Mouse (Mus musculus): ENCODE results near the gene Acvrl1.
A peak's percentile ranks its signal among the peaks of the same experiment; 100 is the strongest.

Gene Acvrl1

DNA sequence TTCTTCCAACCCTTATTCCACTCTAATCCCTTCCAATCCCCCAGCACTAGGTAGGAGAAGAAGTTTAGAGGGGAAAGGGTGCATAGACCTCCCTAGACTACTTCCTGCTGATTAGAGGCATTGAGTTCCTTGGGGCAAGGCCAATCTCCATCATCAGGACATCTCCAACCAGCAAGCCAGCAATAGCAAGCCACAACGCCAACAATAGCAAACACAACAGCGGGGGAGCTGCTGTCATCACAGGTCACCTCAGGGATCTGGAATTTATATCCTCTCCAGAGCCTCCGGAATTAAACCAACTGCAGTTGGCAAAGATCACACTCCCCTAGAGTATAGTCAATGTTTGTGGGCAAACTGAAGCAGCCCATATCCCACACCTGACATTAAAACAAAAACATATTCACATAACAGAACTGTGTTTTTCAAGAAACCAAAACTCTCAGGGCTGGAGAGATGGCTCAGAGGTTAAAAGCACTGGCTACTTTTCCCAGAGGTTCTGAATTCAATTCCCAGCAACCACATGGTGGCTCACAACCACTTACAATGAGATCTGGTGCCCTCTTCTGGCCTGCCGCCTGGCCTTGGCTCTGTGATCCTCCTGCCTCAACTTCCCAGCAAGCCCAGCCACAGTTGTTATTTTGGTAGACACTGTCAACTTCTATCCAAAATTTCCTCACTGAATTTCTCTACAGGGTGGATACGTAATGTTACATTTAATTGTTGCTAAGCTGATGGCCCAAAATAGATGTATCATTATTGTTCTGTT lies 20.2 kb upstream of the Acvrl1 start:
- no peak for DNase-seq (ENCODE audit: low read depth, low spot score)

DNA sequence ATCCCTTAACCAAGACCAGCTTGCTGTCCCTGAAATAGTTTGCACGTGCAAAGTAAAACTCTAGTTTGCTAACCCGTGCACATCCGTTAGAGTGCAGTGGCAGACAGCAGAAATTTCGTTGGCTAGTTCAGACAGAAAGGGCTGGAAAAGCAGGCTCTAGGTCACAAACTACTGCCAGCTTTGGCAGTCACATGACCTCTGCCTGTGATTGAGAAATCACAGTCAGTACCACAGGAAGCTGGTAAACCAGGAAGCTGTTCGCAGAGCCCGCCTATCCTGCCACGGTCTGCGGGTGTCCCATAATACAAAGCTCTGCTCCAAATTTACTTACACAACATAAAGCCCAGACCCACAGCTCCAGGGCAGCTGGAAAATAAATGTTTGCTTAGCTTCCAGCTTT lies 15.1 kb upstream of the Acvrl1 start:
- peak; percentile 73 for DNase-seq (ENCODE audit: low read depth, low spot score)

DNA sequence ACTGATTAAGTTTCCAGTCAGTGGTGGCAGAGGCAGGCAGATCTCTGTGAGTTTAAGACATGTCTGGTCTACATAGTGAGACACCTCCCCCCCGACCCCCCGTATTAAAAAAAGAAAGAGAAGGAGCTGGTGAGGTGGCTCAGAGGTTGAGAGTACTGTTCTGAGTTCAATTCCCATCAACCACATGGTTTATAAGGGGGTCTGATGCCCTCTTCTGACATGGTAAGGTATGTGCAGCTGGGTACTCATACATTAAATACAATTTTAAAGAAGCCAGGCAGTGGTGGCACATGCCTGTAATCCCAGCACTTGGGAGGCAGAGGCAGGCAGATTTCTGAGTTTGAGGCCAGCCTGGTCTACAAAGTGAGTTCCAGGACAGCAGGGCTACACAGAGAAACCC lies 14.5 kb upstream of the Acvrl1 start:
- DNase-seq (ENCODE audit: low read depth, low spot score) = peak; percentile 40

DNA sequence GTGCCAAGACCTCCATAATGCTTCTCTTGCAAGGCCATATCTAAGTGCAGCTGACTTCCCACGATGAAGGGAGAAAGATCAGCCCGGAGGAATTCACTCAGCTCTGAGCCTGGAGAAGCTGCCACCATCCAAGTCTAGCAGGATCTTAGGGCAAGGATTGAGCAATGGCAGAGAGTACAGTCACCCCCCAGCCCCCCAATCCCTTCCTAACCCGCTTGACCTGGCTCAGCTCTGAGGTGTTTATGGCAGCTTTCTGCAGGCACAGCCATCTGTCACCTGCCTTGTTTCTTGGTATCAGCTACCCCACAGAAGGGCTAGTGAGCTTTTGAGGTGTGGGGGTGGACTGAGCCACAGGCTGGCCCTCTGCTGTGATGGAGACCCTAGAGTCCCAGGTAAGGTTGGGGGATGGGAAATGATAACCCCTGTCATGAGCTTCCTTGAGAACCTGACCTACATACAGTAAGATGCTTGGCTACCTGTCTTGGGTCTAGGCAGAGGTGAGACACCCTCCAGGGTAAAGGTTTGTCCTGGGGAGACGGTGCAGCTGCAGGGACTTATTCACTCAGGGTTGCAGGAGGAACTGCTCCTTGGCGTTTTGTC lies 12.7 kb upstream of the Acvrl1 start, which contains the start of gene Ankrd33:
Gene Ankrd33, plus strand, starts transcription at position 245 of the 600 bp plus-strand sequence.
- DNase-seq (ENCODE audit: low read depth, low spot score) = no peak

- peak; percentile 46 for DNase-seq (ENCODE audit: low read depth, low spot score)
Observed at GRCm38 (mm10) chr15:101118399-101119125, 9.8 kb upstream of the Acvrl1 start.

DNA sequence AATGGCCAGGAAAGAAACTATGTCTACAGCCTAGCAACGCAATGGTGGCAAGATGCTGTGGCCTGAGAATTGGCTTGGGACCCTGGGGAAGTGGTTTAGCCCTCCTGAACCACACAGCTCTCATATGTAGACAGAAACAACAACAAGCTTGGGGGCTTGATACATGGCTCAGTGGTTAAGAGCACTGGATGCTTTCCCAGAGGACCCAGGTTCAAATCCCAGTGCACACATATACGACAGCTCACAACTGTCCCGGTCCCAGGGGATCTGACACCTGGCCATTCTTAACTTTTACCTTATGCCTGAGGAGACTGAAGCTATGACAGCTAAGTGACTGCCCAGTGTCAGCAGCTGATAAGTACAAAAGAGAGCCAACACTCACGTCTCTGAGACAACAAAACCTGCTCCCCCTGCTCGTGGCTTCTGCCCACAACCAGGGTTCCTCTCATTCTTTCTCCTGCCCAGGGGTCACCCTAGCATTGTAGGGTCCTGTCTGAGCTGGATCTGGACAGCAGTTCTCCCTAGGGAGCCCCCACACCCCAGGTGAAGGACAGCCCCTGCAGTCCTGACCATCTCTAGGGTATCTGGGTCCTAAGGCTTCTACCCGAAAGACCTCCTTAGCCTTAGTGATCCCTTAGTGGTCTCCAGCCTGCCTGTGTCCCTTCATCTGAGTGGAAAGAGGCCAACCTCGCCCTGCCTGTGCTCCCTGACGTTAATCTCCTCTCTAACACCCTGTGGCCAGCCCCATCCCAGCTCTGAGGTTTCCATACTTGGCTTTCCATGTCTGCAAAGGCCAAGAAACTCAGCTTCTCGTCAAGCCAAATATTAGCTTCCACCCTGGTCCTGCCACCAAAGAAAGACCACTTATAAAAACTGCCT lies 6.7 kb upstream of the Acvrl1 start:
- no peak for DNase-seq (ENCODE audit: low read depth, low spot score)

DNA sequence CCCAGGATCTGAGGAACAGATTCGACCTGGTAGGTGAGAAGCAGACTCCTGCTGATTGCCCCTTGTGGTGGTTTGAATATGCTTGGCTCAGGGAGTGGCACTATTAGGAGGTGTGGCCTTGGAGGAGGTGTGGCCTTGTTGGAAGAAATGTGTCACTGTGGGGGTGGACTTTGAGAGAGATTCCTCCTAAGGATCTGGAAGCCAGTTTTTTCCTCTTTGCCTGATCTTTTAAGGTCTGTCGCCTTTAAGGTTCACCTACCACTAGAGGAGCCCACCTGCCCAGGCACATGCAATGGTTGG lies 6.1 kb upstream of the Acvrl1 start:
- DNase-seq (ENCODE audit: low read depth, low spot score) = peak; percentile 63

GRCm38 (mm10) chr15:101123202-101123601 lies 5.1 kb upstream of the Acvrl1 start:
- DNase-seq (ENCODE audit: low read depth, low spot score) = no peak

- DNase-seq (ENCODE audit: low read depth, low spot score) = no peak
Observed at GRCm38 (mm10) chr15:101125561-101125960, 2.8 kb upstream of the Acvrl1 start.

GRCm38 (mm10) chr15:101126876-101127544 lies 1.3 kb upstream of the Acvrl1 start:
- DNase-seq (ENCODE audit: low read depth, low spot score) = no peak

GRCm38 (mm10) chr15:101129412-101129811 lies 1.1 kb downstream of the Acvrl1 start:
- no peak for DNase-seq (ENCODE audit: low read depth, low spot score)

DNA sequence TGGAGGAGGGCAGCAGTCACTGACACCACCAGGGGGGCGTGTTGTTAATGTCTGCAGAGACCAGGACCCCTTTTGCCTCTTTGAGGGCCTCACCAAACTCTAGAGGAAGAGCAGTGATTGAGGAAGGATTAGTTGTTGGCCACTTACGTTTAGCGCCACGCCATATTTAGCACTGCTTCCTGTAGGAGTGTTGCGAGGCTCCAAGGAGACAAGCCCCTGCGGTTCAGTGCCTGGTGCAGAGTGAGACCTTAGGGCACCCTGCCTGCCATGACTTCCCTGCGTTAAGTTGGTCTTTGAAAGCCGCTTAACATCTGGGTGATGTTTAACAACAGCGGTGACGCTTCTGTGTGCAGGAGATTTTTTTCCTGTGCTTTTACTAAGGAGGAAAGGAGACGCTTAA lies 3.2 kb downstream of the Acvrl1 start:
- no peak for DNase-seq (ENCODE audit: low read depth, low spot score)

GRCm38 (mm10) chr15:101132041-101132440 lies 3.7 kb downstream of the Acvrl1 start:
- DNase-seq (ENCODE audit: low read depth, low spot score) = no peak

- no peak for DNase-seq (ENCODE audit: low read depth, low spot score)
Observed at GRCm38 (mm10) chr15:101132761-101133160, 4.4 kb downstream of the Acvrl1 start.

DNA sequence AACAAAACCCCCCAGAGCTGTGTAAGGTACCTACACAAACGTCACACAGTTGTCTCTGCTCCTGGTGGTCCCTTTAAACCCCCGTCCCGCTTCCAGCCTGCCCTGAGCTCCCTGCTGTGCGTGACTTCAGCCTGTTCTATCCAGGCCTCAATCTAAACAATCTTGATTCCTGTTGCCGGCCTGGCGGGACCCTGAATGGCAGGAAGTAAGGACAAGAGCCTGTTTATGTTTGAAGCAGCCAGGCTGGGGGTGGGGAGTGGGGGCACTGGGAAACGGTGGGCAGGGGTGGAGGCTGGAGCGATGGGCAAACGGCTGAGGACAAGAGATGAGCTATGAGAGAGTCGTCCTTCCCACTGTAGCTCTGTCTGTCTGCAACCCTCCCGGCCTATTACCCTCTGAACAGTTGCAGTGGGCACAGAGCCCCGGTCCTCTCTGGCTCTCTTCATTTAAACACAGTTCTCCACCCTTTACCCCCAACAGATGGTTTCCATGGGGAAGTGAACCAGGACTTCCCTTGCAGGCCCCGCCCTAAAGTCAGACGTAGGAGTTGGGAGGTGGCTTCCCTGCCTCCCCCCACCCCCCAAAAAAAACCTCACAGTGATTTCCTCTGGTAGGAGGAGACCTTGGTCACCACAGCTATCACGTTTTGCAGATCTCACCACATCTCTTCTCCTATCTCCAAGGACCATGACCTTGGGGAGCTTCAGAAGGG lies 5.8 kb downstream of the Acvrl1 start:
- no peak for DNase-seq (ENCODE audit: low read depth, low spot score)

DNA sequence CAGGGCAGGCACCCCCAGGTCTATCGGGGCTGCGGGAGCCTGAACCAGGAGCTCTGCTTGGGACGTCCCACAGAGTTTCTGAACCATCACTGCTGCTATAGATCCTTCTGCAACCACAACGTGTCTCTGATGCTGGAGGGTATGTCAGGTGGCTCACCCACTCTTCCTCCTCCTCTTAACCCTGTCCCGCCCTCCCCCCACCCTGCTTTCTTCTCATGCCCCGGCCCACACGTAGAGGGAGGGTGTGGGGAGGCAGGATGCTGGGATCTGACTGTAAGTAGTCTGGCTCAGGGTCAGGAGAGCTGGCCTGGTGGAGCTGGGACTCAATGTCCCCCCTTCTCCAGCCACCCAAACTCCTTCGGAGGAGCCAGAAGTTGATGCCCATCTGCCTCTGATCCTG lies 7.1 kb downstream of the Acvrl1 start:
- no peak for DNase-seq (ENCODE audit: low read depth, low spot score)

GRCm38 (mm10) chr15:101137455-101137854 lies 9.1 kb downstream of the Acvrl1 start:
- no peak for DNase-seq (ENCODE audit: low read depth, low spot score)

GRCm38 (mm10) chr15:101138675-101139074 lies 10.4 kb downstream of the Acvrl1 start:
- no peak for DNase-seq (ENCODE audit: low read depth, low spot score)

DNA sequence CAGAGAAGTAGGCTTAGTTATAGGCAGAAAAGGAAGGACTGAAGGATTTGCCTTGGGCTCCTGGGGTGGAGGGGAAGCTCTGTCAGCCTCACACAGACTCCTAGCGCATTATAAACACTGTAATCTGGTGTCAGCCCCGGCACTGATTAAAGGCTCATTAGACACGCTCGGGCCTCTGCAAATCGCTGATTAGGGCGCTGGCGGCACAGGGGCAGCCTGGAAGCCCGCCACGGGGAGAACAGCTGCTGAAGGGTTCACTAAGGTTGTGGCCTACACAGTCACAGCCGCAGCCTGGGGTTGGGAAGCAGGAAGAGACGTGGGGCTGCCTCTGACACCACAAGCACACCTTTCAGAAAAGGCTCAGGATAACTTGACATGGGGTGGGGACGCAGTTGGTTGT lies 11.6 kb downstream of the Acvrl1 start:
- DNase-seq (ENCODE audit: low read depth, low spot score) = no peak

- no peak for DNase-seq (ENCODE audit: low read depth, low spot score)
Observed at GRCm38 (mm10) chr15:101140587-101140986, 12.3 kb downstream of the Acvrl1 start.
